Mouse (Mus musculus): ENCODE results near the gene Ppp1r3g. TPM values are rescaled to one million over a fixed set of nuclear protein-coding genes. Genes with fewer than 3 reads are reported as not detected.

The Ppp1r3g gene
- polyA plus RNA-seq, 1 experiment from 2014 or later: 3.7 TPM

DNA sequence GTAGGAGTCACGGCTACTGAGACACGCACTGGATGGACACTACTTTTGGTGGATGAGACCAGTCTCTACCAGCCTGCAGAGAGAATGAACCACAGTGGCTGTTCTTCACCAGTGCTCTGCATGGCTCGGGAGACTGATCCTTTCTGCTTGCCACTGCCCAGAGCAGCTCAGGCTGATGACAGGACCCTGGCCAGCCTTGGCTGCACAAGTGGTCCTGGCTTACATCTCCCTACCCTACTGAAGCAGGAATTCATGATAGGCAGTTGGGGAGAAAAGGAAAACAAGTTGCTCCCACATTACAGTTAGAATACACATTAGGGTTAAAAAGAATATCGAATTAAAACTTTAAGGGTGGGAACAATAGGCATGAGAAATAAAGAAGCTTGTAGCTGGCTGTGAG lies 39.0 kb downstream of the Ppp1r3g start:
- Histone ChIP-seq H3K9me3 (no peaks in the 10 kb centered on the region), H3K4me3 (no peak overlapping the region), H3K4me1 (0 out of 2 replicates have a peak, but pooled peaks cover 2% of the 10 kb centered on the region), H3K4me2 (replicated peaks) (no peak overlapping the region), H3K27ac (no peak overlapping the region), H3K36me3 (0 out of 2 replicates have a peak, but pooled peaks cover 5% of the 10 kb centered on the region), H3K27me3 (no peaks in the 10 kb centered on the region), H3K9ac (no peak overlapping the region)
- no peak for ATAC-seq (ENCODE audit: low FRiP score, low read depth)
- WGBS: 88% methylated on average over 4 of the region's 4 CpGs

DNA sequence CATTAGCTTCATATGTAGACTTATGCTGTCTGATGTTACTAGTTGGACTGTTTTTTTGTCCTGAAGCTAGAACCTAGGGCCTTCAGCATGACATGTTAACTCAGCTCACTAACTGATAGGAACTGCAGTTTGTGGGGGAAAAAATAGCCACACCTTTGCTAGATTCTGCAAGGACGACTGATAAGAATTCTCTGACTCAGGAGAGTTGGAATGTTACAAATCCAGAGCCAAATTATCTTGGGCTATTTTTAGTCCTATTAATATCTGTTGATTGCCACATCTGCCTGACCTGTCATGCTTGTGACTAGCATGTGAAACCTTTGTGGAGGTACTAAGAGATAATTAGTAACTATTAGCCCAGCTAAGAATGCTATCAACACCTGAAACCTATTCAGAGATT lies 42.2 kb downstream of the Ppp1r3g start:
- Histone ChIP-seq H3K4me2 (replicated peaks) (no peak overlapping the region), H3K27ac (no peak overlapping the region), H3K4me3 (no peak overlapping the region), H3K9ac (no peak overlapping the region), H3K9me3 (no peaks in the 10 kb centered on the region), H3K36me3 (0 out of 2 replicates have a peak, but pooled peaks cover 5% of the 10 kb centered on the region), H3K4me1 (0 out of 2 replicates have a peak, but pooled peaks cover 2% of the 10 kb centered on the region), H3K27me3 (no peaks in the 10 kb centered on the region)
- ATAC-seq (ENCODE audit: low FRiP score, low read depth): no peak
- 85% methylated on average over 1 of the region's 1 CpGs for WGBS

DNA sequence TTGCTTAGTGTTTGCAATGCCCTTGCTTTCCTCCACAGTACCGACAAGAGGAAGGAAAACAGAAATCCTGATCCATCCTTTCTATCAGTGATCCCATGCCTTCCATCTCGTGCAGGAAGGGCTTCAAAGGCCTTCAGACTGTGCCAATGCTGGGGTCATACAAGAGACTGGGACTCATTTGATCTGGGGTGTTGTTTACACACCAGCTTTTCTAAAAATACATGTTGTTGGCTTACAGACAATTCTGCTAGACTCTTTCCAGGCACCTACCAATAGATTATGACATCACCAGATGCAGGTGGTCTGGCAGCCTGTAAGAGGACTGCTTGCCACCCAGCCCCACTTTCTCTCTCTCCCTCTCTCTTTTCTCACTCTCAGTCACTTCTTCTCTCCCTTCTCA lies 51.3 kb downstream of the Ppp1r3g start:
- Histone ChIP-seq H3K9me3 (no peaks in the 10 kb centered on the region), H3K4me1 (no peaks in the 10 kb centered on the region), H3K27ac (no peak overlapping the region), H3K36me3 (no peaks in the 10 kb centered on the region), H3K27me3 (no peaks in the 10 kb centered on the region), H3K4me2 (replicated peaks) (no peak overlapping the region), H3K4me3 (no peak overlapping the region), H3K9ac (no peak overlapping the region)
- WGBS: 84% methylated on average over 2 of the region's 2 CpGs
- ATAC-seq (ENCODE audit: low FRiP score, low read depth): no peak

DNA sequence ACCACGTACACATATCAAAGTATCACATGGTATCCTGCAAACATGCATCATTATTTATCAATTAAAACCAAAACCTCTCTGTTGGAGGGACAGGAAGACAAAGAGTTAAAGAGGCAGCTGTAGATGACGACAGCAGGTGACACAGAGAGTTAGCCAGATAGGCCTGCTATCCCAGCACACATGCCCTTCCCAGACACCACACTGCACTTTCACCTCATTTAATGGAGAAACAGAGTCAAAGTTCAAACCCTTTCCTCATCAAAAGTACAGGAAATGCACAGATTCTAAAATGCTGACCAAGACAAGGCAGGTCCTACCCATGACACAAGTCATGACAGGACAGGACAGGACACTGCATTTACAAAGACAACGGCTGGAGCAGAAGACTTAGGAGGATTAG lies 57.0 kb downstream of the Ppp1r3g start:
- Histone ChIP-seq H3K4me1 (peaks cover 7% of the 10 kb centered on the region; the same call in 1 of the 2 replicates), H3K9ac (no peak overlapping the region), H3K9me3 (no peaks in the 10 kb centered on the region), H3K27ac (no peak overlapping the region), H3K4me2 (replicated peaks) (no peak overlapping the region), H3K4me3 (no peak overlapping the region), H3K27me3 (no peaks in the 10 kb centered on the region), H3K36me3 (no peaks in the 10 kb centered on the region)
- 53% methylated on average over 3 of the region's 3 CpGs for WGBS
- no peak for ATAC-seq (ENCODE audit: low FRiP score, low read depth)

DNA sequence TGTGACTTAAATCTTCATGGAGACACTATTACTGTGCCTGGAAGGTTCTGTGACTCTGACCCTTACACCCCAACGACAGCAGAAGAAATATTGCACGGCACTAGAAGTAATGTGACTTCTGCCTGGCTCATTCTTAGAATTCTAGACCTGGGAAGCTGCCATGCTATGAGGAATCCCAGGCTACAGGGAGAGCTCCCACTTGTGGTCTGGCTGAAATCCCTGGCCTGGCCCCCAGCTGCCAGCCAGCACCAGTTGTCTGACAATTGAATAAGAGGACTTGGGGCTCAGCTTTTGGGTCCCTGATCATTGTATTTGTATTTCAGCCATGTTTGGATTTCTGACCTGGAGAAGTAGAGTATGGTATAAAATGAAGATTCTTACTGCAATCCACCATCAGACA lies 59.4 kb downstream of the Ppp1r3g start:
- Histone ChIP-seq H3K9ac (no peak overlapping the region), H3K36me3 (no peaks in the 10 kb centered on the region), H3K9me3 (no peaks in the 10 kb centered on the region), H3K4me3 (no peak overlapping the region), H3K27me3 (no peaks in the 10 kb centered on the region), H3K4me1 (peaks cover 7% of the 10 kb centered on the region; the same call in 1 of the 2 replicates), H3K4me2 (replicated peaks) (no peak overlapping the region), H3K27ac (no peak overlapping the region)
- no peak for ATAC-seq (ENCODE audit: low FRiP score, low read depth)
- WGBS: 73% methylated on average over 2 of the region's 2 CpGs

GRCm38 (mm10) chr13:36019309-36020274 lies 61.0 kb downstream of the Ppp1r3g start:
- peaks cover 7% of the 10 kb centered on the region; the same call in 1 of the 2 replicates for H3K4me1 ChIP-seq
- no peak overlapping the region for H3K4me2 ChIP-seq (replicated peaks)
- no peak overlapping the region for H3K27ac ChIP-seq
- H3K27me3 ChIP-seq: no peaks in the 10 kb centered on the region
- no peaks in the 10 kb centered on the region for H3K36me3 ChIP-seq
- 53% methylated on average over 10 of the region's 10 CpGs for WGBS
- H3K9me3 ChIP-seq: no peaks in the 10 kb centered on the region
- ATAC-seq (ENCODE audit: low FRiP score, low read depth): peak; percentile 80; the same call in 1 of the 2 replicates
- no peak overlapping the region for H3K4me3 ChIP-seq
- H3K9ac ChIP-seq: no peak overlapping the region

Other genes starting within 250 kb of the Ppp1r3g start
- gene Rpp40, start 52.5 kb upstream of the Ppp1r3g start, polyA plus RNA-seq (2015; fragmentation: Nextera tagmentation; extraction: Ambion mirVana): 21.7 and 22.0 TPM in 2 replicates
- 31.5 and 35.1 TPM in 2 replicates for gene Fars2, start 158.6 kb downstream of the Ppp1r3g start, polyA plus RNA-seq (2015; fragmentation: Nextera tagmentation; extraction: Ambion mirVana)
- 26.7 and 28.4 TPM in 2 replicates for gene Lyrm4, start 158.7 kb downstream of the Ppp1r3g start, polyA plus RNA-seq (2015; fragmentation: Nextera tagmentation; extraction: Ambion mirVana)

Data from limb, embryonic 13.5 days (tissue).